Mouse (Mus musculus): ENCODE measurements around the gene Prune2. TPM values are rescaled to one million over a fixed set of nuclear protein-coding genes. Genes with fewer than 3 reads are reported as not detected.

The Prune2 gene
- total and polyA plus RNA-seq, 3 experiments = 16.3 to 54.6 (median 48.7) TPM

DNA sequence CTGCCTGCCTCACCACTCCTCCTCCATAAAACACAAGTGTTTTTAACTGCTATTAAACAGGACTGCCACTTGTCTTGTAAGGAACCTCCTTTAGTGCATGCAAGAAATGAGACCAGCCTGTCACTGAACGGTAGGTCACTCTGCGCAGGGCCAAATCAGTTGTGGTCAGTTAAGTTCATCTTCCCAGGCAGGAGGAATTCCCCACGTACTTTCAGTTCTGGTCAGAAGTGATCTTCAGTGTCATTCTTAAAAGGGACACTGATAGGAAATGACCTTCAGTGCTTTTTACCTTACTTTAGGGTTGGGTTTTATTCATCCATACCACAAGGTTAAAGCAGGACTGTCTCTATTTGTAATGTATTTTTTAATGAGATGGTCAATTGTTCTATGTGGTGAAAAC lies 262.3 kb downstream of the Prune2 start:
- no peak overlapping the region for H3K27ac ChIP-seq
- H3K4me3 ChIP-seq = no peak overlapping the region
- H3K9ac ChIP-seq (ENCODE audit: low read depth, low read length) = no peak overlapping the region
- H3K4me1 ChIP-seq (ENCODE audit: control insufficient read depth, insufficient read depth, low read length) = no peaks in the 10 kb centered on the region; the same call in 1 of the 2 replicates
- DNase-seq = no peak
- no peaks in the 10 kb centered on the region for H3K27me3 ChIP-seq (ENCODE audit: control insufficient read depth, insufficient read depth, low read length)
- WGBS = 81% methylated on average over 3 of the region's 3 CpGs
- TF ChIP-seq EP300 (IDR thresholded peaks at IDR 0.05; ENCODE audit: insufficient read depth, low read depth, low read length) (no peak), POLR2A (IDR thresholded peaks at IDR 0.05; ENCODE audit: insufficient read depth, low read depth, low read length) (no peak), CTCF (IDR thresholded peaks at IDR 0.05) (no peak)
- H3K79me2 ChIP-seq (replicated peaks; ENCODE audit: control insufficient read depth, insufficient read depth, low read length) = no peaks in the 10 kb centered on the region
- intact Hi-C loops (cut with DNase I) = no loop called here
- H3K36me3 ChIP-seq (ENCODE audit: control insufficient read depth, insufficient read depth, low read length) = no peaks in the 10 kb centered on the region

GRCm38 (mm10) chr19:17223801-17224200 lies 267.9 kb downstream of the Prune2 start:
- peak in 1 of 2 experiments; percentile 33 for DNase-seq
- no peak for TF ChIP-seq CTCF (IDR thresholded peaks at IDR 0.05)
- H3K27ac ChIP-seq = no peak overlapping the region
- 55% methylated on average over 4 of the region's 4 CpGs for WGBS
- H3K79me2 ChIP-seq (replicated peaks; ENCODE audit: control insufficient read depth, insufficient read depth, low read length) = no peaks in the 10 kb centered on the region
- intact Hi-C loops (cut with DNase I) = no loop called here
- no peaks in the 10 kb centered on the region for H3K27me3 ChIP-seq (ENCODE audit: control insufficient read depth, insufficient read depth, low read length)
- no peaks in the 10 kb centered on the region for H3K36me3 ChIP-seq (ENCODE audit: control insufficient read depth, insufficient read depth, low read length)
- H3K4me3 ChIP-seq = no peak overlapping the region
- peaks cover 3% of the 10 kb centered on the region for H3K4me1 ChIP-seq (ENCODE audit: control insufficient read depth, insufficient read depth, low read length)
- no peak overlapping the region for H3K9ac ChIP-seq (ENCODE audit: low read depth, low read length)

DNA sequence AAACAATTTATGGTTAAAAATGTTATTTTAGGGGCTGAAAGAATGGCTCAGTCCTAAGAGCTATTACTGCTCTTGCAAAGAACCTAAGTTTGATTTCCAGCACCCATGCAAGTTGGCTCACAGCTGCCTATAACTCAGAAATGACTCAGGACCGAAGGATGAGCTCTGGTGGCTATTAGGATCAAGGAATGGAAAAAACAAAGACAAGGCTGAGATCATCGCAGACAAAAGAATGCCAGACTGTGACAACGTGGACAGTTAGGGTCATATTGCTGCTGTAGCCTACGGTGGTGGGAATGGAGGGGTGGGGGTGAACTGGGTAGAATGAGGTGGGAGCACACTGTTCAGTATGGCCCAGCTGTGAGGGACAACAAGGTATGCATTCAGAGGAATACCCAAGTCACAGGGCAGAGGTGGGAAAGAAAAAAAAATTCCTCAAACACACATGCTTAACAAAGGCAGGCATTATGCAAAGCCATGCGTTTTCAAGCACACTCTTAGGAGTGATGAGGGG lies 269.7 kb downstream of the Prune2 start:
- Histone ChIP-seq H3K36me3 (ENCODE audit: control insufficient read depth, insufficient read depth, low read length) (peaks cover 3% of the 10 kb centered on the region; the same call in 1 of the 2 replicates), H3K27ac (no peak overlapping the region), H3K27me3 (ENCODE audit: control insufficient read depth, insufficient read depth, low read length) (no peaks in the 10 kb centered on the region), H3K9ac (ENCODE audit: low read depth, low read length) (no peak overlapping the region), H3K4me3 (no peak overlapping the region), H3K79me2 (replicated peaks; ENCODE audit: control insufficient read depth, insufficient read depth, low read length) (no peaks in the 10 kb centered on the region), H3K4me1 (ENCODE audit: control insufficient read depth, insufficient read depth, low read length) (peaks cover 5% of the 10 kb centered on the region)
- no peak for DNase-seq
- intact Hi-C loops (cut with DNase I) = no loop called here
- 63% methylated on average over 5 of the region's 5 CpGs for WGBS
- TF ChIP-seq EP300 (IDR thresholded peaks at IDR 0.05; ENCODE audit: insufficient read depth, low read depth, low read length) = no peak
- no peak for TF ChIP-seq POLR2A (IDR thresholded peaks at IDR 0.05; ENCODE audit: insufficient read depth, low read depth, low read length)
- no peak for TF ChIP-seq CTCF (IDR thresholded peaks at IDR 0.05)

DNA sequence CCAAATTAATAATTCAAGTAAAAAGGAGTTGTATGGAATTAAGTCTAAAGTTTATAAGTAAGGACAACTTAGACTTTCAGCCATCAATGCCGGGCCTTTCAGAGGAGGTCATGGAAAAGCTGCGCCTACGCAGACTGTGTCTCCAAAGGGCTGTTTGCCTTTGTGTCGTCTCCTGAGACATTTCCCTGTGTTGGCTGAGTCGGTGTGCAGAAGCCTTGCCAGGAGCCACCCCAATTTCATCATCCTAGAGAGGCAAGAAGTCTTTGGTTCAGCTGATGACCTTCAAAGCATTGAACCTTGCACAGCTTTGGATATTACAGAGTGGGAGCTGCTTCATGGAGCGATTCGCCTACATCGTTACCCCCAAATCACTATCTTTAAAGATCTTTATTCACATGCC lies 270.2 kb downstream of the Prune2 start:
- peak in 1 of 2 experiments; percentile 33 for DNase-seq
- WGBS = 76% methylated on average over 8 of the region's 8 CpGs
- H3K36me3 ChIP-seq (ENCODE audit: control insufficient read depth, insufficient read depth, low read length) = peaks cover 3% of the 10 kb centered on the region; the same call in 1 of the 2 replicates
- no peak overlapping the region for H3K9ac ChIP-seq (ENCODE audit: low read depth, low read length)
- H3K4me1 ChIP-seq (ENCODE audit: control insufficient read depth, insufficient read depth, low read length) = peaks cover 5% of the 10 kb centered on the region
- TF ChIP-seq EP300 (IDR thresholded peaks at IDR 0.05; ENCODE audit: insufficient read depth, low read depth, low read length) = no peak
- no peak for TF ChIP-seq POLR2A (IDR thresholded peaks at IDR 0.05; ENCODE audit: insufficient read depth, low read depth, low read length)
- no peak for TF ChIP-seq CTCF (IDR thresholded peaks at IDR 0.05)
- H3K4me3 ChIP-seq = no peak overlapping the region
- H3K79me2 ChIP-seq (replicated peaks; ENCODE audit: control insufficient read depth, insufficient read depth, low read length) = no peaks in the 10 kb centered on the region
- intact Hi-C loops (cut with DNase I) = no loop called here
- no peaks in the 10 kb centered on the region for H3K27me3 ChIP-seq (ENCODE audit: control insufficient read depth, insufficient read depth, low read length)
- H3K27ac ChIP-seq = no peak overlapping the region

DNA sequence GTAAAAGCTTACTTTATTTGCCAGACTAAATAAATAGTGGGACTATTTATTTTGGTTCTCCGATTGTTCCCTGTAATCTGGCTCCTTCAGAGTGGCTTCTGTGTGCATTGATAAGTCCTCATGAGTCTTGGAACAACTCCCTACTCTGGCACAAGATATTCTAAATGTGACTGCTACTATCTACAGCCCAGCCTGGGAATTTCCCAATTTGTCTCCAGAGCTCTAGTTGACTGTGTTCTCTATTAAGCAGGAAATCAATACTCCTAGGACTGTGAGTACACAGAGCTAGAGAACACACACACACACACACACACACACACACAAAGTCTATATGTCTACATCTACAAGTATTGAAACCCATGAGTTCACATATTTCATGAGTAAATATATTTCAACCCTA lies 274.1 kb downstream of the Prune2 start:
- no peak for TF ChIP-seq EP300 (IDR thresholded peaks at IDR 0.05; ENCODE audit: insufficient read depth, low read depth, low read length)
- TF ChIP-seq POLR2A (IDR thresholded peaks at IDR 0.05; ENCODE audit: insufficient read depth, low read depth, low read length) = no peak
- TF ChIP-seq CTCF (IDR thresholded peaks at IDR 0.05) = no peak
- H3K4me1 ChIP-seq (ENCODE audit: control insufficient read depth, insufficient read depth, low read length) = peaks cover 4% of the 10 kb centered on the region
- intact Hi-C loops (cut with DNase I) = no loop called here

DNA sequence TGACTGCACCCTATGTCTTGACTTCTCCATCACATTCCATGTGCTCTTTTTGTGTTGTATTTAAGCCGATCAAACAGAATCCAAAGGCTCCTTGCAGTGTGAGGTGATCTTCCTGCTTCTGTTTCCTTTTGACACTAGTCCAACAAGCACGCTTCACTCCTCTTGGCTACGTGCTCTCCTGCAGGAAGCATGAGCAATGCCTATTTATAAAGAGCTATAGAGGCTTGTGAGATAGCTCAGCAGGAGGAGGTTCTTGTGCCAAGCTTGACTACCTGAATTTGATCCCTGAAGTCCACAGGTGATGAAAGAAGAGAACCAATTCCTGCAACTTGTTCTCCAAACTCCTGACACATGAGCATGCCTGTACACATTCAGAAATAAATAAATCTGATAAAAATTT lies 282.6 kb downstream of the Prune2 start:
- Histone ChIP-seq H3K4me1 (ENCODE audit: control insufficient read depth, insufficient read depth, low read length) (peaks cover 7% of the 10 kb centered on the region), H3K79me2 (replicated peaks; ENCODE audit: control insufficient read depth, insufficient read depth, low read length) (no peaks in the 10 kb centered on the region), H3K9ac (ENCODE audit: low read depth, low read length) (no peak overlapping the region), H3K27ac (no peak overlapping the region), H3K36me3 (ENCODE audit: control insufficient read depth, insufficient read depth, low read length) (no peaks in the 10 kb centered on the region), H3K4me3 (no peak overlapping the region), H3K27me3 (ENCODE audit: control insufficient read depth, insufficient read depth, low read length) (no peaks in the 10 kb centered on the region)
- DNase-seq = no peak
- WGBS = 19% methylated on average over 3 of the region's 3 CpGs
- TF ChIP-seq CTCF (IDR thresholded peaks at IDR 0.05) (no peak), POLR2A (IDR thresholded peaks at IDR 0.05; ENCODE audit: insufficient read depth, low read depth, low read length) (no peak), EP300 (IDR thresholded peaks at IDR 0.05; ENCODE audit: insufficient read depth, low read depth, low read length) (no peak)
- intact Hi-C loops (cut with DNase I) = no loop called here

More for the DNA sequence above, 274.1 kb downstream of the Prune2 start:
- Histone ChIP-seq H3K36me3 (ENCODE audit: control insufficient read depth, insufficient read depth, low read length) (peaks cover 3% of the 10 kb centered on the region; the same call in 1 of the 2 replicates), H3K4me3 (no peak overlapping the region), H3K9ac (ENCODE audit: low read depth, low read length) (no peak overlapping the region), H3K79me2 (replicated peaks; ENCODE audit: control insufficient read depth, insufficient read depth, low read length) (no peaks in the 10 kb centered on the region), H3K27me3 (ENCODE audit: control insufficient read depth, insufficient read depth, low read length) (no peaks in the 10 kb centered on the region), H3K27ac (peak overlapping the region; percentile 52)
- 9% methylated on average over 1 of the region's 1 CpGs for WGBS
- peak in 1 of 2 experiments; percentile 15 for DNase-seq
